Mouse (Mus musculus) E14TG2a.4 (cell line): ENCODE data around the gene Syt1.
A peak's percentile ranks its signal among the peaks of the same experiment; 100 is the strongest.

Experiments used
- H3K27me3 ChIP-seq: 2 replicates; pipeline ENCODE4 v1.6.1; 2014; ENCODE audit warnings: low read length, control low read depth; ENCODE audit not compliant: insufficient read depth
- H3K36me3 ChIP-seq: 2 replicates; pipeline ENCODE4 v1.6.1; 2014; ENCODE audit warnings: low read length, control low read depth; ENCODE audit not compliant: insufficient read depth
- H3K4me1 ChIP-seq: replicated peaks from 2 replicates; pipeline ENCODE4 v1.6.1; 2014; ENCODE audit warnings: low read depth, low read length, control low read depth
- H3K4me3 ChIP-seq: replicated peaks from 2 replicates; pipeline ENCODE4 v1.5.1; 2014; ENCODE audit warnings: mild to moderate bottlenecking, low read length
- H3K9me3 ChIP-seq: 2 replicates; pipeline ENCODE4 v1.6.1; 2014; ENCODE audit warnings: low read length, control low read depth
- CTCF ChIP-seq: conservative IDR thresholded peaks from 2 replicates; pipeline ENCODE4 v1.5.1; 2014; ENCODE audit warnings: low read length
- NANOG ChIP-seq: IDR thresholded peaks from 2 replicates; pipeline ENCODE4 v1.6.1; 2014; ENCODE audit warnings: borderline replicate concordance, low read length, mixed read lengths
- POU5F1 ChIP-seq: IDR thresholded peaks from 2 replicates; pipeline ENCODE4 v1.6.1; 2014; ENCODE audit warnings: low read length, borderline replicate concordance

Gene Syt1

DNA sequence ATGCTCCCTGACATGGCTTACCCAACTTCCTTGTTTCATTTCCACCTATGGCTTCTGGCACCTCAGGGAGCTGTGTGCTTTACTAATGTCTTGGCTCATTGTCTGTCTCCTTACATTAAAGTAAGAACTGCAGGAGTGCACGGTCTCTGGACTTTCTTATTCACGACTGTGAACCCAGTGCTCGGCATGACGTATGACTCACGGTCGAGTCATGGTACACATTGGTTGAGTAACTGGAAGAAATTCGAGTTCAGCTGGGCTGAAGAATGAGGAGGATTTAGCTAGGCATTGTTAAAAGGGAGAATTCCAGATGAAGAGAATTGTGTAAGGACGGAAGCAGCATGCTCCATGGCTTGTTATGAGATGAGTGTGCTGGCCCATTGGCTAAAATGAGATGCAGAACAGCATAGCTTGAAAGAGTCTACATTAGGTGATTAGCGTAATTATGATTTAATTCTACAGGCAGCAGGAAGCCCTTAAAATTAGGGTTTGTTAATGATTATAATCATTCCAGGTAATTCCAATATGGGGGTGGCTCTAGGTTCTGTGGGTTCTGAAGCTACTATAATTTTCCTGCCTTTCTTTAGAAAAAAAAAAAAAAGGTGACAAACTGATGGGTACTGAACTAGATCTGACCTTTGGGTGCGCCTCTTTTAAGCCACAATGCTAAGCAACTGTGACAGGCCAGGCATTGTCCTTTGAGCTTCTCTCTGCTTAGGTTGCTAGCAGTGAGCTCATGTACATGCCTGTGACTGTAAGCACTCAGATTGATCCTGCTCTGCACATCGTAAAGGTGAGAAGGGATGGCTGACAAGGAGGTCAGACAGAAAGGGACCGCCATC is 429.0 kb downstream of the Syt1 start:
- TF ChIP-seq CTCF (no peak), NANOG (no peak), POU5F1 (no peak)
- H3K4me3 ChIP-seq, result no peak overlapping the region
- H3K27me3 ChIP-seq, result peaks cover 4% of the 10 kb centered on the region; the same call in 1 of the 2 replicates
- no peaks in the 10 kb centered on the region for H3K4me1 ChIP-seq
- H3K9me3 ChIP-seq, result no peaks in the 10 kb centered on the region
- H3K36me3 ChIP-seq, result no peaks in the 10 kb centered on the region

GRCm38 (mm10) chr10:108580786-108581420 is 429.9 kb downstream of the Syt1 start:
- H3K27me3 ChIP-seq, result peaks cover 4% of the 10 kb centered on the region; the same call in 1 of the 2 replicates
- H3K36me3 ChIP-seq, result no peaks in the 10 kb centered on the region
- peaks cover 3% of the 10 kb centered on the region; the same call in 1 of the 2 replicates for H3K9me3 ChIP-seq
- TF ChIP-seq CTCF, result no peak
- H3K4me1 ChIP-seq, result no peaks in the 10 kb centered on the region
- H3K4me3 ChIP-seq, result no peak overlapping the region

GRCm38 (mm10) chr10:108579396-108579795 is 431.4 kb downstream of the Syt1 start:
- no peaks in the 10 kb centered on the region for H3K36me3 ChIP-seq
- H3K4me1 ChIP-seq, result no peaks in the 10 kb centered on the region
- peaks cover 14% of the 10 kb centered on the region; the same call in 1 of the 2 replicates for H3K9me3 ChIP-seq
- TF ChIP-seq POU5F1 (no peak), NANOG (no peak), CTCF (no peak)
- no peak overlapping the region for H3K4me3 ChIP-seq
- H3K27me3 ChIP-seq, result peaks cover 6% of the 10 kb centered on the region; the same call in 1 of the 2 replicates

- Histone ChIP-seq H3K4me3 (no peak overlapping the region), H3K4me1 (peaks cover 8% of the 10 kb centered on the region), H3K36me3 (no peaks in the 10 kb centered on the region), H3K9me3 (peaks cover 14% of the 10 kb centered on the region; the same call in 1 of the 2 replicates), H3K27me3 (peaks cover 6% of the 10 kb centered on the region; the same call in 1 of the 2 replicates)
- TF ChIP-seq CTCF (no peak), POU5F1 (no peak), NANOG (no peak)
These were observed 433.2 kb downstream of the Syt1 start for GRCm38 (mm10) chr10:108577611-108578010.

DNA sequence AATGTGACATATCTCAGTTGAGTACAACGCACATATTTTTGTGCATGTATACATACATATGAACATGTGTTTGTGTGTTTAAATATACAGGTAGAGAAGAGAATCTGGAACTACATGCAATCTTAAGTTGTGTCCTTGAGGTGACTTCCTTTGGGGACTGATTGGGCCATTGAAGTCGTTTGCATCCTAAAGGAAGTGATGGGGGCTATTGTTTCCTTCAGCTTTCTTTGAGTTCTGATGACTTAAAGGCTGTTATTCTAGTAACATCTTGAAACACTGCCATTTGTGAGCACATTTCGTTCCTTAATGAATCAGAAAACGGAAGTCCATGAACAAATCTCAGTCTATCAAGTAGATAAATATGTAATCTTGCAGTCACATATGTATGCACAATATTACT is 438.0 kb downstream of the Syt1 start:
- TF ChIP-seq POU5F1 (no peak), NANOG (peak; percentile 99), CTCF (no peak)
- Histone ChIP-seq H3K4me1 (peaks cover 51% of the 10 kb centered on the region), H3K27me3 (peaks cover 5% of the 10 kb centered on the region; the same call in 1 of the 2 replicates), H3K36me3 (no peaks in the 10 kb centered on the region), H3K4me3 (no peak overlapping the region), H3K9me3 (peaks cover 14% of the 10 kb centered on the region; the same call in 1 of the 2 replicates)

DNA sequence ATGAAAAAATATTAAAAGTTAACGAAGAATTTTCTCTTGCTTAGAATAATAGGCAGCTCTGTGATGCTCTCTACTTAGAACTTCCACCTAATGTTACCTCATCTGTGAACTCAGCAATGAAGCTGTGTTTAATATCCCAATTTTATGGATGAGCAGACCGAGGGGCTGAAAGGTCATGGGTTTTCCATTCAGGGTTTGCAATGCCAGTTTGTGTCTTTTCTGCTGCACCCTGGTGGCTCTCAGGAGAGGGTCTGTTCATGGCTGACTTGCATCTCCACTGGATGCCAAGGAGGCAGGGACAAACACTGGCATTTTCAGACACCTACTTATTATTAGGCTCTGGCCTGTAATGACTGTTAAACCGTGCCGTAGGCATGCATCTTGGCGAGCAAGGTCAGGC is 439.7 kb downstream of the Syt1 start:
- Histone ChIP-seq H3K9me3 (peaks cover 13% of the 10 kb centered on the region; the same call in 1 of the 2 replicates), H3K27me3 (peaks cover 13% of the 10 kb centered on the region), H3K36me3 (no peaks in the 10 kb centered on the region), H3K4me1 (peaks cover 64% of the 10 kb centered on the region), H3K4me3 (no peak overlapping the region)
- TF ChIP-seq NANOG (no peak), CTCF (no peak), POU5F1 (no peak)

DNA sequence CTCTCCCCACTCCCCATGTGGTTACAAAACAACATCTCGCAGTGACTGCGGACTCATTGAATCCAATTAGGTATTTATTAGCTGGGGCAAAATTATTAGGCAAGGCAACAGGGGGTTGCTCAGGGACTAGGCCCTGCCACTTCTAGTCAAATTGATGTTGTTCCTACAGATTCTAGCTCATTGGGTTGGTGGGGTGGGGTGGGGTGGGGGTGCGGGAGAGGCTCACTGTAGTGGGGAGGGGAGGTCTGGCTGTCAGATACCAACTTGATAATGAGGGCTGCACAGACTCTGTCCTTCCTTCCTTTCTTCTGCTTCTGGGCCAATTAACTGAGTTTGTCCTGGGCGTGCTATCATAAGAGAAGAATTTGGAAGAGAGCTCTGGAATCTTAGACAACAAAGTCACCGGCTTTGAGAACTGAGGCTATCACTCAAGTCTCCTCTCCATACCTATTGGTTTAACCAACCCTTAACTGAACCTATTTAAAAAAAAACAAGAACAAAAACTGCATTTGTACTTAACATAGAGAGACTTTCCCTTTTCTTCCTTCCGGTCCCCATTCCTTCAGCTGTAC is 441.1 kb downstream of the Syt1 start:
- H3K4me1 ChIP-seq, result peaks cover 64% of the 10 kb centered on the region
- no peak overlapping the region for H3K4me3 ChIP-seq
- H3K9me3 ChIP-seq, result no peaks in the 10 kb centered on the region
- H3K27me3 ChIP-seq, result peaks cover 11% of the 10 kb centered on the region
- TF ChIP-seq NANOG (peak; percentile 91), POU5F1 (peak; percentile 52; the same call in 1 of the 2 replicates), CTCF (no peak)
- no peaks in the 10 kb centered on the region for H3K36me3 ChIP-seq

- Histone ChIP-seq H3K36me3 (no peaks in the 10 kb centered on the region), H3K9me3 (no peaks in the 10 kb centered on the region), H3K4me1 (peaks cover 64% of the 10 kb centered on the region), H3K27me3 (peaks cover 16% of the 10 kb centered on the region), H3K4me3 (no peak overlapping the region)
- TF ChIP-seq CTCF, result no peak
- TF ChIP-seq POU5F1, result no peak
These were observed 441.9 kb downstream of the Syt1 start for GRCm38 (mm10) chr10:108568925-108569324.
